In the genomic region with DNA sequence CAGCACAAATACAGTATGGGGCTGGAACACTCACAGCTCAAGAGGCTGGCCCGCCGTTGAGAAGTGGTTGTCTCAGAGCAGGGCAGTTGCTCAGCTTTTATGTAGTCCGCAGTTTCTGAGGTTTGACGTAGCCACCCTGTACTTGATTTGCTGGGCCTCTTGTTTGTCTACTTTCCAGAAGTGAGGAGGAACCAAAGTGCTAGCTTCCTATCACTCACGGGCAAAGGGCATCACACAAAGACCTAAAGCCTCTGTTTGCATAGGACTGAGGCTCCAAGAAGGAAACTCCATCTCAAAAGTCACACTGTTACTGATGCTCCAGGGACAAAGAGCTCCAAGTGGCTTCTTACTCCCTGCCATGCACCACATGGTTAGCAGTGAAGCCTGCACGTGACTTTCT, we compare ENCODE assay signal across 20 mouse cellular contexts. TPM values are rescaled to one million over a fixed set of nuclear protein-coding genes. Genes with fewer than 3 reads are reported as not detected.
"Had no signal": no experiment of that assay in that cellular context is flagged by ENCODE, and none has a peak within 500 bp of the region (broad histone marks: within the 10 kb centered on the region; RNA-seq: fewer than 3 reads in every experiment).

No protein-coding gene starts in this region.

- H3K27me3 ChIP-seq: megakaryocyte, embryonic 14.5 days had no signal

- H3K4me3 ChIP-seq: liver, embryonic 15.5 days; lung, embryonic 15.5 days; megakaryocyte, embryonic 14.5 days; midbrain, embryonic 13.5 days; midbrain, embryonic 15.5 days; neural tube, embryonic 12.5 days; stomach, embryonic 15.5 days had no signal

- H3K4me2 ChIP-seq: liver, embryonic 15.5 days; lung, embryonic 15.5 days; midbrain, embryonic 13.5 days; midbrain, embryonic 15.5 days; neural tube, embryonic 12.5 days; stomach, embryonic 15.5 days had no signal

- H3K27ac ChIP-seq: liver, embryonic 15.5 days; lung, embryonic 15.5 days; macrophage; midbrain, embryonic 13.5 days; midbrain, embryonic 15.5 days; neural tube, embryonic 12.5 days; stomach, embryonic 15.5 days had no signal

- ATAC-seq: liver, postnatal 0 days; lung, postnatal 0 days; midbrain, embryonic 13.5 days; midbrain, embryonic 15.5 days had no signal

- H3K9ac ChIP-seq: liver, embryonic 15.5 days; liver, postnatal 0 days; lung, embryonic 15.5 days; midbrain, embryonic 13.5 days; midbrain, embryonic 15.5 days; neural tube, embryonic 12.5 days; stomach, embryonic 15.5 days had no signal

- H3K36me3 ChIP-seq: liver, embryonic 15.5 days; lung, embryonic 15.5 days; midbrain, embryonic 13.5 days; midbrain, embryonic 15.5 days; neural tube, embryonic 12.5 days; stomach, embryonic 15.5 days had no signal

- DNase-seq: liver, postnatal 0 days; lung, adult 2 months; lung, postnatal 14 days; lung, postnatal 36 days; right cerebral cortex, postnatal 14 days; thymus, adult 18-20 months; thymus, postnatal 14 days; thymus, postnatal 36 days had no signal

- H3K9me3 ChIP-seq: liver, embryonic 15.5 days; lung, embryonic 15.5 days; megakaryocyte, embryonic 14.5 days; midbrain, embryonic 13.5 days; midbrain, embryonic 15.5 days; neural tube, embryonic 12.5 days; stomach, embryonic 15.5 days had no signal

RNA-seq across cellular contexts. Expression of gene Col18a1, which starts 4.1 kb away (rescaled TPM):
- total RNA-seq: megakaryocyte progenitor cell, adult 5-6 weeks; monocyte, adult 5-6 weeks; neutrophil, adult 5-6 weeks had no signal
